Mouse (Mus musculus) testis, adult 2 months (tissue): ENCODE measurements at regions not wholly inside any gene's neighbourhood (a gene's known extent, or its start where the extent isn't known, plus 50 kb on each side); places are given as distances from the start of the nearest gene placed in this dataset.

Source experiments
- H3K27ac ChIP-seq: fragments of 200-500 bp; 2 replicates; pipeline ENCODE4 v1.5.1; 2012; ENCODE audit warnings: low read depth, low read length; ENCODE audit not compliant: control insufficient read depth, insufficient read depth
- H3K27me3 ChIP-seq: fragments of 200-500 bp; 2 replicates; pipeline ENCODE4 v1.6.1; 2012; ENCODE audit warnings: mild to moderate bottlenecking, low read length, moderate library complexity; ENCODE audit not compliant: control insufficient read depth, insufficient read depth
- H3K36me3 ChIP-seq: fragments of 200-500 bp; 2 replicates; pipeline ENCODE4 v1.6.1; 2012; ENCODE audit warnings: mild to moderate bottlenecking, low read length; ENCODE audit not compliant: control insufficient read depth, insufficient read depth
- H3K4me1 ChIP-seq: fragments of 200-500 bp; 2 replicates; pipeline ENCODE4 v1.6.1; 2012; ENCODE audit warnings: low read length; ENCODE audit not compliant: control insufficient read depth, insufficient read depth
- H3K4me3 ChIP-seq: fragments of 200-500 bp; 2 replicates; pipeline ENCODE4 v1.5.1; 2012; ENCODE audit warnings: low read depth, mild to moderate bottlenecking, low read length, moderate library complexity, mixed read lengths; ENCODE audit not compliant: control insufficient read depth
- CTCF ChIP-seq: fragments of 200-500 bp; IDR thresholded peaks from 2 replicates; pipeline ENCODE4 v1.5.1; 2012; ENCODE audit warnings: low read depth, mild to moderate bottlenecking, inconsistent platforms, low read length, moderate library complexity; ENCODE audit not compliant: control insufficient read depth, insufficient read depth, insufficient replicate concordance
- POLR2A ChIP-seq: fragments of 200-500 bp; IDR thresholded peaks from 2 replicates; pipeline ENCODE4 v1.6.1; 2012; ENCODE audit warnings: low read depth, mild to moderate bottlenecking, inconsistent platforms, low read length, moderate library complexity; ENCODE audit not compliant: control insufficient read depth

DNA sequence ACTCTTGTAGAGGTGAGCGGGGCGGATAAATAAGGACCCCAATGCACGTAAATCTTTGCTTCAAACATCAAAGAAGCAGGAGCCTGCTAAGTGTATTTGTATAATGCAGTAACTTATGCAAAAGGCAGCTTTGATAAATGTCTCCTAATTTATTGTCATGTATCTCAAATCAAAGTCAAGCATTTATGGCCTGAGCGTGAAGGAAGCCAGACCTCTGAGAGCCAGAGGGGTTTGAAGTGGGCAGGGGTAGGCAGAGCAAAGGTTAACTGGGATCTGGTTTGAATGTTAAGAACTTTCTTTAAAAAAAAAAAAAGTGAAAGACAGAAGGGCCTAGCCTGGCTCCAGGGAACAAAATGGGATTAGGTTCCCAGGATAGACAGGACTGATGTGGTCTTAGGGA, 151.1 kb upstream of the Irx3 start:
- Histone ChIP-seq H3K27ac (no peak overlapping the region), H3K4me1 (no peaks in the 10 kb centered on the region), H3K27me3 (no peaks in the 10 kb centered on the region), H3K36me3 (no peaks in the 10 kb centered on the region), H3K4me3 (no peak overlapping the region)
- TF ChIP-seq POLR2A (no peak), CTCF (no peak)

DNA sequence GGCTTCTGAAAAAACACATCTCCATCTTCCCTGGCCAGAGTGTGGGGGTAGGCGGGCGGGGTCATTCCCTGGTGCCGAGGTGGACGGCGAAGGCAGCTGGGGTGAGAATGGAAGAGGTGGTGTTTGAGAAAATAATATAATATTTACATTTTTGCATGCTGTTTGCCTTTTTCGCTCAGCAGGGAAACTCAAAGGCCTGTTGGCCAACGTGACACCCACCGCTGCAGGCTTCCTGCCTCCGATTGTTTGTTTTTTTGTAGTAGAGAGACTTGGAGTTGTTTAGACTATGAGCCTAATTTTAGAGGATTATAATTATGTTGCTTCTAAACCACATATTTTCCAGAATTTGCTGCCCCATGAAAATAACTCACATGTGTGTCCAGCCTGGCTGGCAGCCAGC, 147.2 kb upstream of the Irx3 start:
- H3K36me3 ChIP-seq = no peaks in the 10 kb centered on the region
- H3K27me3 ChIP-seq = no peaks in the 10 kb centered on the region
- no peak overlapping the region for H3K27ac ChIP-seq
- H3K4me3 ChIP-seq = no peak overlapping the region
- H3K4me1 ChIP-seq = no peaks in the 10 kb centered on the region
- TF ChIP-seq CTCF (no peak), POLR2A (no peak)

DNA sequence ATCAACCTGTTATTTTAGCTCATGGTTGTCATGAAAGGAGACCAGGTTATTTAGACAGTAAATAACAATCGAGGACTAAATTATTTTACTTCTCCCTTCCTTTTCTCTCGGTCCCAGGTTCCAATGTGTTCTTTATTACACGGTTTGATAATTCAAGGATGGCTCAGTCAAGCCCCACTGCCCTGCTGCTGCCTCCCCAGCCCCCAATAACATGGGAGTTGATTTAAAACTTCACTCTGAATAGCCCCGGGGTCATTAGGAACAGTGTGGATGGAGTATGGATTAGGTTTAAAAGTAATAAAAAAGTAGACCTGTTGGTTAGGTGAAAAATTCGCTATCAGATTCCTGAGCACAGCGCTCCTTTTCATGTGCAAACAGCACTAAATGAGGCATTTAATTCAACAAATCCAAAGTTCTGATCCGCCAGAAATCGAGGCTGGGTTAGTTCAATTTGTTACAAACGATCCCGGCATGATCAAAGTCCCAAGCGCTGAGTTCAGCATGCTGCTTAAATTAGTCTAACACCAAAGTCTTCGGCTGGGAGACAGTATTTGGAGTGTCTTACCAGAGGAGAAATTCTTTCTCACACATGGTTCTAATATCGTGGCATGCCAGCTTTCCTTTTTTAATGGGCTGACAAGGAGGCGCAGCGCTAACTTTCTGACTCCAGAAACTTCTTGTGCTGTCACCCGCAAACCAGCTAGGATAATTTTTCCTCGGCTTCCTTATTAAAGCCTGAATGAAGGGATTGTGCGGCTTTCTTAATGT, 146.5 kb upstream of the Irx3 start:
- Histone ChIP-seq H3K27ac (no peak overlapping the region), H3K4me3 (no peak overlapping the region), H3K36me3 (no peaks in the 10 kb centered on the region), H3K4me1 (no peaks in the 10 kb centered on the region), H3K27me3 (no peaks in the 10 kb centered on the region)
- TF ChIP-seq CTCF = no peak
- no peak for TF ChIP-seq POLR2A

DNA sequence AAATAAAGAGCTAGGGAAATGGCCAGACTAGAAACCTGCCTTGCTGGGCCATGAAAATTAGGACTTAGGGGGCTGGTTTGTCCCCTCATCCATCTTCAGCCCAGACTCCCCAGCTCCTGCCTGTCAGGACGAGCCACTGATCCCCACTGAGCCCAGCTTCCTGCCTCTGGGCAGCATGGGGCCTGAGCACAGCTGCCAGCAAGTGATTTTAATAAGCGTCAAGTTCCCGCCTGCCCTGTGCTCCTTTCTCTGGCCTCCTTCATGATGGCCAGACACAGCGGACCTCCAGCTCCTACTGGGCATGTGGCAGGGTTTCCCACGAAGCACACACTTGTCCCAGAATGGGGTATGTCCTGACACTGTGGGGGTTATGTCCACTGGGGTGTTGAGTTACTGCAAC, 139.1 kb upstream of the Irx3 start:
- Histone ChIP-seq H3K36me3 (no peaks in the 10 kb centered on the region), H3K4me3 (no peak overlapping the region), H3K4me1 (no peaks in the 10 kb centered on the region), H3K27ac (no peak overlapping the region), H3K27me3 (no peaks in the 10 kb centered on the region)
- no peak for TF ChIP-seq POLR2A
- TF ChIP-seq CTCF = no peak

DNA sequence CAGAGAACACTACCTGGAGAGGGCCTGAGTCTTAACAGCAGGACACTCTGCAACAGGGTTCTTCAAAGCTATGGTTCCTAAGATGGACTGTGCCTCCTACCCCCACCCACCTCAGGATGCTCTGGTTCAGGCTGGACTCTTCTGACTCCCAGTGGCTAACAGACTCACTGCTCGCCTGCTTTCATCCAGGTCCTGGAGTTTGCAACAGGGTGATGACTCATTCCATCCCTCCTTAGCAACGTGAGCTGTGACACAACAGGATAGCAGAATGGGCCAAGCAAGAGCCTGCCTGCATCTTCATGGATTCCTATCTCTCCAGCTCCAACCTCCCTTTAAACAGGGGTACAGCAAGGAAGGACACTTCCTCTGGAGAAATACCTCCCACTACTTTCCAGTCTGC, 135.4 kb upstream of the Irx3 start:
- no peaks in the 10 kb centered on the region for H3K27me3 ChIP-seq
- TF ChIP-seq POLR2A (no peak), CTCF (no peak)
- no peak overlapping the region for H3K4me3 ChIP-seq
- no peak overlapping the region for H3K27ac ChIP-seq
- no peaks in the 10 kb centered on the region for H3K36me3 ChIP-seq
- H3K4me1 ChIP-seq = no peaks in the 10 kb centered on the region

DNA sequence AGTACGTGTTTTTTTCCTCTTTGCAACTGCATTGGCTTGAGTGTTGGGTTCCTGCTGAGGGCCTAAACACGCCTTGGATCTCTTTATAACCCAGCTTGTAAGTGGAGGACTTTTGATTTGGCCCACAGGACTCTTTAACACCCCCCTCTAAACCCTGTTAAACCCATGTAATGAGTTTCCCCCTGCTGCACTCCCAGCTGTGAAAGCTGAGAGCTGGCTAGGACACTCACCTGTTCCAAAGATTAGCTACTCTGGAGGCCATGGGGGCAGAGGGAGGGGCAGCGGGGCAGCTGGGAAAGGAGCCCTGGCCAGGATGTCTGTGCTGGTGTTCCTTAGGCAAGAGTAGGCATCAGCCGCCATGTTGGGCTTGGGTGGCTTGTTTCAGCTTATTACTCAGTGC, 128.7 kb upstream of the Irx3 start:
- H3K27me3 ChIP-seq = no peaks in the 10 kb centered on the region
- no peak overlapping the region for H3K4me3 ChIP-seq

DNA sequence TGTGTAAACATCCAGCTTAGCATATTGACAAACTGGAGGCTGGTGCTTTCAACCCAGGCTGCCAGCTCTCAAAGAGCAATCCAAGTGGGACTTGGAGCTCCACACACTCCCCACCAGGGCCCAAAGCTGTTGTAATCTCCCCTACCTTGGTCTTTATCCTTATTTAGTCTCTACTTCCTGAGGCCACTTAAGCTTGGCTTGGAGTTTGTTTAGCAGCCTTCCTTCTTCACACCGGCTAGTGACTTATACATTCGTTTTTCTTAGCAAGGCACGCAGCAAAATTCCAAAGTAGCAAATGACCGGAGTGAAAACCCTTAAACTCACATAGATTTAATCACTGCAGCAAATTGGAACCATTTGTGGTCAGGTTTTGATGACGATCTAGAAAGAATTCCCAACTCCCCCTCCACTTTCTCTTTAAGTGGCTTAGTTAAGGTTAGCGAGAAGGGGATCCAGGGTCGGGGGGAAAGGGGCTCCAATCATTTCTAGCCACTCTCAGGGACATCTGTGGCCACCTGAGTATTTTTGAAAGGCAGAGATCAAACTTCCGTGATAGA, 124.2 kb upstream of the Irx3 start:
- no peak for TF ChIP-seq POLR2A
- TF ChIP-seq CTCF = no peak
- Histone ChIP-seq H3K27ac (no peak overlapping the region), H3K36me3 (no peaks in the 10 kb centered on the region), H3K27me3 (no peaks in the 10 kb centered on the region), H3K4me3 (no peak overlapping the region), H3K4me1 (no peaks in the 10 kb centered on the region)

More for the DNA sequence above, 128.7 kb upstream of the Irx3 start:
- Histone ChIP-seq H3K27ac (no peak overlapping the region), H3K36me3 (no peaks in the 10 kb centered on the region), H3K4me1 (no peaks in the 10 kb centered on the region)
- TF ChIP-seq CTCF = no peak

DNA sequence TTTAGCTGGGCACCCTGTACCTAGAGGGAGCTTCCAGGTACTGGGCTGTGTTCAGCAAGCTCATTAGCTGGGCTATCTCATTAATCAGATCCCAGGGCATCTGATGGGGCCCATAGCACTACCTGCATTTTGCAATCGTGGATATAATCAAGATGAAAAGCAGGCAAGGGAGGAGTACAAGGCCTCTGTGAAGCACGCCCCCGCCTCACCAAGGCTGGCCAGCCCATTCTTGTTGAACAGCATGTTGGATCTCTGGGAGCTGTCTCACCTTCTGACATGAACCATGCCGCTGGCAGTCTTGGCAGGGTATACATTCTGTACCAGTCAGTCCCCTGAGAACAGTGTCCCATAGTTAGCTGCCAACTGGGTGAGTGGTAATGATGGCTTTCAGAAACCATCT, 122.3 kb upstream of the Irx3 start:
- H3K27me3 ChIP-seq = no peaks in the 10 kb centered on the region
- no peak overlapping the region for H3K27ac ChIP-seq
- no peaks in the 10 kb centered on the region for H3K36me3 ChIP-seq
- TF ChIP-seq POLR2A = no peak
- no peak for TF ChIP-seq CTCF
- no peak overlapping the region for H3K4me3 ChIP-seq
- H3K4me1 ChIP-seq = no peaks in the 10 kb centered on the region
